Mouse (Mus musculus) megakaryocyte, embryonic 14.5 days (primary cell): ENCODE measurements around the gene Wipi2.

ENCODE experiments used
- FLI1 ChIP-seq: IDR thresholded peaks from 2 replicates; pipeline ENCODE4 v1.6.1; 2012; ENCODE audit warnings: low read length, inconsistent platforms, mixed read lengths
- GATA1 ChIP-seq: IDR thresholded peaks from 3 replicates; pipeline ENCODE4 v1.6.1; 2012; ENCODE audit warnings: mixed read lengths, low read length, inconsistent platforms, borderline replicate concordance

DNA sequence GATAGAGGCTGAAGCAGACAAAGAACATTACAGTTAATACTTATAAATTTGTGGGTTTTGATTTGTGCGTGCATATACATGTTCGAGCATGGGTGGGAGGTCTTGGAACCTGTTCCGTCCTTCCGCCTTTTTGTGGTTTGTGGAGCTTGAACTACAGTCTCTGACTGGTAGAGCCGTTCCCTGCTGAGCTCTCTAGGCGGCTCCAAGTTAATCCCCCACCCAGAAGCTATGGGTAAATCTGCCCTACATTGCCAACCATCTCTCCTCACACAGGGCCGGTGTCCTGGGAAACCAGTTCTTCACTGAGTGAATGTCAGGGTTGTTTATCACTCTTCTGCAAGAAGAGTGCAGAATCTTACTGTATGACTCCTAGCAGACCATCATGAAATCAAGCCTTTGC is 20.7 kb downstream of the Wipi2 start:
- TF ChIP-seq GATA1 (no peak), FLI1 (no peak)
